Mouse (Mus musculus) lung, adult 2 months (tissue): ENCODE data around the gene Klhl6. TPM values are rescaled to one million over a fixed set of nuclear protein-coding genes. Genes with fewer than 3 reads are reported as not detected.
A peak's percentile ranks its signal among the peaks of the same experiment; 100 is the strongest.

Experiments
- DNase-seq: peaks from one replicate; pipeline ENCODE4 v3.0.0; 2022
- H3K4me1 ChIP-seq: fragments of 200-500 bp; 2 replicates; pipeline ENCODE4 v1.6.1; 2011; ENCODE audit warnings: low read length; ENCODE audit not compliant: control insufficient read depth, insufficient read depth
- H3K4me3 ChIP-seq: fragments of 200-500 bp; replicated peaks from 2 replicates; pipeline ENCODE3; 2011; ENCODE audit warnings: low read depth, mild to moderate bottlenecking, control low read depth, low read length; ENCODE audit errors: extremely low read depth
- CTCF ChIP-seq: fragments of 200-500 bp; IDR thresholded peaks from 2 replicates; pipeline ENCODE4 v1.5.1; 2011; ENCODE audit warnings: mild to moderate bottlenecking, low read length, control low read depth; ENCODE audit not compliant: insufficient read depth
- POLR2A ChIP-seq: fragments of 200-500 bp; IDR thresholded peaks from 2 replicates; pipeline ENCODE4 v1.6.1; 2011; ENCODE audit warnings: low read depth, mild to moderate bottlenecking, control low read depth, low read length, borderline replicate concordance; ENCODE audit errors: extremely low read depth
- WGBS: fragments of 180-500 bp; shearing (Covaris S2); methylation state at CpG from one replicate; pipeline ENCODE4 v1.1.7; 2018; 5-methylcytosine and 5-hydroxymethylcytosine counted together
- polyA plus RNA-seq: library from polyadenylated mRNA; depleted of rRNA; stranded (reverse); fragments of >200 nt; gene quantifications from 2 replicates; pipeline ENCODE4 v1.2.3, GENCODE M21; 2012

Gene Klhl6
- polyA plus RNA-seq, 1 experiment, result 7.2 TPM

DNA sequence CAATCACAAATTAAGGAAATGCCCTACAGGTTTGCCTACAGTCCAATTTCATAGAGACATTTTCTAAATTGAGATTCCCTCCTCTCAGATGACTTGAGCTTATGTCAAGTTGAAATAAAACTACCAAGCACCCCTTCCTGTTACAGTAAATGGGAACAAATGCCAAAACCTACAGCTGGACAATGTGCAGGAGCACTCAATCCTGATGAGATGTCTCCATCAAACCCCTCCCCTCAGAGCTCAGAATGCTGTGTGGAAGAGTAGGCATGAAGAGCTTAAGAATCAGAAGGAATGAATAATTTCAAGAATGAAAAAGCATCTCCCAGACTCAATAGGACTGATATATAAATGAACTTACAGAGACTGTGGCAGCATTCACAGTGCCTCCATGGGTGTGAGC lies 7.7 kb upstream of the Klhl6 start:
- DNase-seq, result no peak
- TF ChIP-seq CTCF (no peak), POLR2A (no peak)
- Histone ChIP-seq H3K4me1 (no peaks in the 10 kb centered on the region), H3K4me3 (no peak overlapping the region)

DNA sequence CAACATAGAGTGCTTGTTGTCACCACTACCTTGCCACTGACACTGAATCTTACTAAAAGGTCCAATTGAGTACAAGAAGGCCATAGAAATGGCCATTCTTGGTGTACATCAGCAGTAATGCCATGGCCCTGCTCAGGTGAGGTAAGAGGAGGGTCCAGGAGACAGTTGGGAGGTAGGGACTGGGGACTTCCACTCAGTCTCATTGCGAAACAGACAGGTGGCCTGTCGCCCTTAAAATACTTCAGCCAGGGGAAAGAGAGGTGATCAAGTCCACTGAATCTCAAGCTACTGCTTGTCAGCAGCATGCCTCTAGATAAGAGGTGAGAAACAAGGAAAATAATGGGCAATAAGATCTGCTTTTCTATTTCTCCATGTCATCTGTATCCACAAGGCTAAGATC lies 4.8 kb upstream of the Klhl6 start:
- Histone ChIP-seq H3K4me1 (no peaks in the 10 kb centered on the region), H3K4me3 (no peak overlapping the region)
- no peak for DNase-seq
- whole genome bisulfite sequencing, result 85% methylated on average over 2 of the region's 2 CpGs
- TF ChIP-seq CTCF (no peak), POLR2A (no peak)

DNA sequence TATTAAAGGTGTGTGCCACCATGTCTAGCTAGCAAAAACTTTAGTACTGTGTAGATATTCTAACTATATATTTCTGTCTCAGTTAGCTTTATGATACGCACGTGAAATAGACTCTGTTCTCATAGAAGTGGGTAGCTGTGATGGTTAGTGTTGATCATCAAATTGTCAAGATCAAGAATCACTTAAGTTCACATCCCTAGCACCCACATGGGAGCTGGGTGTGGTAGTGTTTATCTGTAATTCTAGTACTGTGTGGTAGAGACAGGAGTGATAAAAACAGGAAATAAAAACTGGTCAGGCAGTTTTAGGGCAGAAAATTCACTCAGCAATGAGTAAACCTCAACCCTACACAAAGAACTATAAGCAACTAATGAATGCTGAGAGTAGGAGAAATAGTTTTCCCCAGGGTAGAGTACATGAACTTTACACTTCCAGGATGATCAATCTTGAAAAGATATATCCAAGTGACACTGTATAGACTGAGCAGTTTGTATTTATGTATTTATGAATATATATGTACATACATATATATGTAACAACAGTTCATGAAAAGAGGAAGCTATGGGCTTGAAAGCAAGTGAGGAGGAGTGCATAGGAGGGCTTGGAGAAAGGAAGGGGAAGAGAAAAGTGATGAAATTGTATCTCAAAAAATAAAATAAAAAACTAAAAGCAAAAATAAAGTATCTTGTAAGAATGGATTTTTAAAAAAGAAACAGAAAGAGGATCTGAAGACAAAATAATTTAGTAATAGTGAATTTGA lies 2.2 kb upstream of the Klhl6 start:
- no peak for DNase-seq
- 91% methylated on average over 2 of the region's 2 CpGs for WGBS
- TF ChIP-seq POLR2A (no peak), CTCF (no peak)
- H3K4me1 ChIP-seq, result peaks cover 3% of the 10 kb centered on the region
- H3K4me3 ChIP-seq, result no peak overlapping the region

DNA sequence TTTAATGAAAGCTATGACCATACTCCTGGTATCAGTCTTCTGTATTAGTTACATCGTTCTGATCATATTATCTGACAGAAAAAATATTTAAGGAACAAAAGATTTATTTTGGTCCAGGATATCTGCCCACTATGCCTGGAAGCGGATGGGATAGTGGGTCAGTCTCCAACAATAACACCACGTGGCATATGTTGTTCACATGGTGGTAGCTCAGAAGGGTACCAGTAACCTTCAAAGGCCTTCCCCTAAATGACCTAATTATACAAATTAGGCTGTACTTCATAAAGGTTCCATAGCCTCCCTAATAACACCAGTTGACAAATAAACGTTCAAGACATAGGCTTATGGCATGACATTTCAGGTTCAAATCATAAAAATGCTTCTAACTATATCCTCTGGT lies 722 bp upstream of the Klhl6 start:
- no peak for DNase-seq
- WGBS, result 70% methylated on average over 4 of the region's 4 CpGs
- no peak for TF ChIP-seq POLR2A
- no peak for TF ChIP-seq CTCF
- H3K4me3 ChIP-seq, result no peak overlapping the region
- peaks cover 3% of the 10 kb centered on the region for H3K4me1 ChIP-seq

DNA sequence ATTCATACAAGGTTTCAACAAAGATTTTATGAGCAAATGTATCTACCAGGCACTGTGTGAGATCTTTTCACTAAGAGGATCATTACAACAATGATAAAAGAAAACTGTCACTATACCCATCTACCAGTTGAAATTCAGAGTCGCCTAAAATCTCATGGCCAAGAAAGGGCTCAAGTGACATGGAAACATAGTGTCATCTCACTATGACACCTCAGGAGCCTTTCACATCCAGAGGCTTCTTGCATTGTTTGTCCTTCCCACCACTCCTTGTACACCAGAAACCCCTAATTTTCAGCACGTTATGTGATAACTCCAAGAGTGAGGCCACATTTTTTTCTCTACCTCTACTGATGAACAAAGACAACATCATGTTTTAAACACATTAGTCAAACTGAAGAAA lies 1.2 kb downstream of the Klhl6 start:
- TF ChIP-seq POLR2A (no peak), CTCF (no peak)
- WGBS, result 68% methylated on average over 2 of the region's 2 CpGs
- Histone ChIP-seq H3K4me1 (peaks cover 3% of the 10 kb centered on the region), H3K4me3 (peak overlapping the region; percentile 54)
- DNase-seq, result no peak

DNA sequence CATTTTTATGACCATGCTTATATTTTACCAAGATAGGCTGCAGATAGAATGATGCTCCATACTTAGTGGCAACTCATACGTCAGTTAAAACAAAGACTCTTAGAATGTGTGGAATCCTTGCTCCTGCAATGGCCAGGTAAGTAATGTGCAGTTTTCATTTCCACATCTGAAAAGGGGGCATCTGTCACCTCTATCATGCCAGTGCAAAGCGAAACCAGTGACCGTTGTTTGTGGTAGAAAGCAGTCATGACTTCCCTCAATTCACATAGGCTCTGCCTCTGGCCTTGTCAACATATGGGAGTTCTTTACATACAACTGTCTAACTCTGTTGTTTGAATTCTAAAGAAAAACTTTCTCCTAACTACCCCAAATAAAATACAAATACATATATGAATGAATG lies 1.8 kb downstream of the Klhl6 start:
- Histone ChIP-seq H3K4me1 (peaks cover 3% of the 10 kb centered on the region), H3K4me3 (peak overlapping the region; percentile 23)
- DNase-seq, result no peak
- 71% methylated on average over 3 of the region's 3 CpGs for WGBS
- TF ChIP-seq POLR2A (no peak), CTCF (no peak)

DNA sequence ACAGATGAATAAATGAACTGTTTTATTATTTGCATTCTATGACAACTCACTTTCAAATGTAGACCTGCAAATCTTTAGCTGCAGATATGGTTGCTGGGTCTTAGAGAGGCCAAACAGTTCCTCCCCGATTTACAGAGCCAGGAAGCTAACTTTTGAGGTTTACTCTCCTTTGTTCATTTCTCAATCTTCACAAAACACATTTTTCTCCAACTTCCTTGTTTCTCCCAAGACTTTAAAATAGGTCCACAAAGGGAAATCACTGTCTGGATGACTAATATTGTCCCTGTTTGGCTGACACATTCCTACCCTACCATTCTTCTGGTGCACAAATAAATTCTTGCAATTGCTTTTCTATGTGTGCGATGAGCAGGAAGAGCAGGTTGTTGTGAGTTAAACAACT lies 3.1 kb downstream of the Klhl6 start:
- no peak for DNase-seq
- TF ChIP-seq CTCF, result no peak
- TF ChIP-seq POLR2A, result no peak
- H3K4me3 ChIP-seq, result no peak overlapping the region
- peaks cover 3% of the 10 kb centered on the region for H3K4me1 ChIP-seq
- 22% methylated on average over 2 of the region's 2 CpGs for WGBS

DNA sequence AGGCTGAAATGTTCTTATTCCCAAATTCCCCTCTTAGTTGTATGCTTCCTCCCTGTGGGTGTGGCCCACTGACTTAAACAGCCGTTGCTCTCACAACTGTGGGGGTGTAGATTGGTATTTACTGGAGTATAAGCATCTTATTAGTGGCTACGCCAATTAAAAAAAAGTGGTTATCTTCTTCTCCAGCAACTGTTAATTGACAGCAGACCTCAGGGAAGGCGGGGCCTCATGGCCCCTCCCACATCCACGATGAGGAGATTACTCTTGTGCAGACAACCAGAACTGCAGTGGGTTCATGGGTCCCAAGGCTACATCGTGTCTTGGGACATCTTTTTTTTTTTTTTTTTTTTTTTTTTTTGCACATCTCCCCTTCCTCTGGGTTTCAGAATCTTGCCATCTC lies 5.6 kb downstream of the Klhl6 start:
- 51% methylated on average over 5 of the region's 5 CpGs for WGBS
- Histone ChIP-seq H3K4me3 (no peak overlapping the region), H3K4me1 (peaks cover 3% of the 10 kb centered on the region)
- TF ChIP-seq CTCF (no peak), POLR2A (no peak)
- no peak for DNase-seq

DNA sequence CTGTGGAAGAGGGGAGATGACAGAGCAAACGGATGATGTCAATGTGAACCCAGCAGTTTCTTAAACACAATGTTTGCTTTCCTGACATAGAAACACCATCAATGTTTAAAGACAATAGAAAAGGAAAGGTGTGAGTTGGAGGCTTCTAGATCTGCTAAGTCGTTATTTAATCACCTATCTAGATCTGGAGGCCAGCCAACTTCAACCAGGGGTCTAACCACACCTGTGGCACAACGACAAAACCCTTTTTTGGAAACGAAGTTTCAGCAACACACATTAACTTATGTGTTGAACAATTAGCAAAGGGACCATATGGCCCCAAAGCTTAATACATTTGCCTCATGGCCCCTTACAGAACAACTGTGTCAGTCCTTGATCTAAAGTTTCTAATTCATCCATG lies 6.0 kb downstream of the Klhl6 start:
- DNase-seq, result no peak
- 31% methylated on average over 4 of the region's 4 CpGs for WGBS
- TF ChIP-seq CTCF (no peak), POLR2A (no peak)
- Histone ChIP-seq H3K4me1 (peaks cover 3% of the 10 kb centered on the region), H3K4me3 (no peak overlapping the region)

DNA sequence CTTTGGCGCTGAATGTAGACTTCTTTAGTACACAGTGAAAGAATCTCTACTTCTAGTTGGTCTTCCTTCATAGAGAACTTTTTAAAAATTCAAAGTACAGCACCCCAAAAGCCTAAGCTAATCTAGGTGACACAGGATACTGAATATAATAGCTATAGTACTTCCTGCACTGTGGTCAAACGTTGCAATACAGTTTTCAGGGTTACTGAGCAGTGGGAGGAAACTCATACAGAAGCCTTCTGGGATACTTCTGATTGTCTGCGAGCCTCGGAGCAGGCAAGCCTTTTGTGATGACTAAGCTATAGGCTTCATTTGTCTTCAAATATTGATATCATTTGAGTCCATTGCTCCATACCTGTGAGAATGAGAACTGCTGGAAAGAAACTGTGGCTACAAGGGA lies 7.4 kb downstream of the Klhl6 start:
- 61% methylated on average over 4 of the region's 4 CpGs for WGBS

DNA sequence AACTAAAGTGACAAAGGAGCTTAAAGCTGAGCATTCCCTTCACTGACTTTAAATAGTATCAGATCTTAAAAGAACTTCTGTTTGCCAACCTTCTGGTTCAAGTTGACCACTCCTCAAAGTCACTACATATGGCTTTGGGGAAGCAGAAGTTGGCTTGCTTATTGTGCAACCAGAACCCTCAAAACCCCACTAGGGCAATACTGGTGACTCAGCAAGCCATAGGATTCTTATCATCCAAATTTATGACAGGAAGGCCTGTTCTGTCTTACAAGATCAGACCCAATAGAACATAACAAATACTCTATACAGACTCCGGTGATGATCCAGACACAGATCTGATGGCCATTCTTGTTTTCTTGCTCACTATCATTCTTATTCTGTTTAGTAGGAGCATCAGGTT lies 9.4 kb downstream of the Klhl6 start:
- DNase-seq, result no peak
- TF ChIP-seq CTCF, result no peak
- no peak for TF ChIP-seq POLR2A
- H3K4me1 ChIP-seq, result no peaks in the 10 kb centered on the region; the same call in none of the 2 replicates
- H3K4me3 ChIP-seq, result no peak overlapping the region
- WGBS, result 85% methylated on average over 1 of the region's 1 CpGs

More for the DNA sequence above, 7.4 kb downstream of the Klhl6 start:
- Histone ChIP-seq H3K4me1 (no peaks in the 10 kb centered on the region; the same call in 1 of the 2 replicates), H3K4me3 (no peak overlapping the region)
- no peak for DNase-seq
- TF ChIP-seq CTCF, result no peak
- no peak for TF ChIP-seq POLR2A
